Mouse (Mus musculus) heart, embryonic 11.5 days (tissue): ENCODE data around the gene Brd3os. TPM values are rescaled to one million over a fixed set of nuclear protein-coding genes. Genes with fewer than 3 reads are reported as not detected.
A peak's percentile ranks its signal among the peaks of the same experiment; 100 is the strongest.

Experiments
- ATAC-seq: fragments of 200-750 bp; cut with Nextera tagmentation; replicated peaks from 2 replicates; pipeline ENCODE4 v1.8.0; 2017; ENCODE audit warnings: moderate library complexity; ENCODE audit not compliant: insufficient number of reproducible peaks, low FRiP score, low TSS enrichment
- H3K27ac ChIP-seq: fragments of 300-500 bp; sonication (generic); 2 replicates; pipeline ENCODE4 v1.5.1; 2014; ENCODE audit warnings: mild to moderate bottlenecking, low read depth, low read length
- H3K27me3 ChIP-seq: fragments of 300-500 bp; sonication (generic); 2 replicates; pipeline ENCODE4 v1.6.1; 2014; ENCODE audit warnings: mild to moderate bottlenecking, low read length, mixed read lengths; ENCODE audit not compliant: control insufficient read depth, insufficient read depth
- H3K36me3 ChIP-seq: fragments of 300-500 bp; sonication (generic); 2 replicates; pipeline ENCODE4 v1.6.1; 2014; ENCODE audit warnings: mild to moderate bottlenecking, low read length, moderate library complexity, mixed read lengths; ENCODE audit not compliant: control insufficient read depth, insufficient read depth
- H3K4me1 ChIP-seq: fragments of 300-500 bp; sonication (generic); 2 replicates; pipeline ENCODE4 v1.6.1; 2014; ENCODE audit warnings: low read length; ENCODE audit not compliant: control insufficient read depth, insufficient read depth
- H3K4me2 ChIP-seq: fragments of 300-500 bp; sonication (generic); 2 replicates; pipeline ENCODE4 v1.6.1; 2014; ENCODE audit warnings: mild to moderate bottlenecking, moderate library complexity
- H3K4me3 ChIP-seq: fragments of 300-500 bp; sonication (generic); 2 replicates; pipeline ENCODE4 v1.5.1; 2014; ENCODE audit warnings: low read depth, low read length
- H3K9ac ChIP-seq: fragments of 300-500 bp; sonication (generic); 2 replicates; pipeline ENCODE4 v1.6.1; 2014; ENCODE audit warnings: mild to moderate bottlenecking, low read depth, low read length, moderate library complexity
- H3K9me3 ChIP-seq: fragments of 300-500 bp; sonication (generic); replicated peaks from 2 replicates; pipeline ENCODE4 v1.6.1; 2016; ENCODE audit warnings: low read length; ENCODE audit not compliant: control insufficient read depth
- WGBS: fragments of 180-500 bp; shearing (Covaris S2); extraction: QIAGEN DNeasy Blood & Tissue Kit; methylation state at CpG from one replicate; pipeline ENCODE4 v1.1.7; 2014; ENCODE audit not compliant: insufficient replicate concordance; 5-methylcytosine and 5-hydroxymethylcytosine counted together
- polyA plus RNA-seq: library from polyadenylated mRNA; unstranded; fragments of >200 nt; fragmentation: Nextera tagmentation; extraction: Ambion mirVana; gene quantifications from 2 replicates; pipeline ENCODE4 v1.2.1, GENCODE M21; 2014

Brd3os gene
- polyA plus RNA-seq, 1 experiment from 2014 or later = 3.1 TPM

DNA sequence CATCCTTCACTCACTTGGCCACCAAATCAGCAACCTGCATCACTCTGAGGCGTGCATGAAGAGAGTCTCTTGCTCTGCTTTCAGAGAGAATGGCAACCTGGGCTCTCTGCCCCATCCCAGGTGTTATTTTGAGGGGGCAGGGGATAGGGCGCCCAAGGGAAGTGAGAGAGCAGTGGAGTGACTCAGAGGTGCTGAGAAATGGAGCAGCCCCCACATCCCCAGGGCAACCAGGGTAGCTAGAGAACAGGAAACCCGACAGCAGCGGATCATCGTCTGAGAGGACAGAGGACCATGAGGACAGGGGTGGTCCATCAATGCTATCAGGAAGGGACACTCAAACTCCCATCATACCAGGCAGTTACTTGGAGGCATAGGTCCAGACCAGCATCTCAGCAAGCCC, 35.2 kb upstream of the Brd3os start:
- H3K4me2 ChIP-seq = no peak overlapping the region
- no peak overlapping the region for H3K9ac ChIP-seq
- no peak overlapping the region for H3K4me3 ChIP-seq
- no peaks in the 10 kb centered on the region for H3K9me3 ChIP-seq
- no peak overlapping the region for H3K27ac ChIP-seq
- ATAC-seq = no peak
- H3K4me1 ChIP-seq = peaks cover 35% of the 10 kb centered on the region
- no peaks in the 10 kb centered on the region for H3K27me3 ChIP-seq
- H3K36me3 ChIP-seq = no peaks in the 10 kb centered on the region
- 69% methylated on average over 5 of the region's 5 CpGs for WGBS

DNA sequence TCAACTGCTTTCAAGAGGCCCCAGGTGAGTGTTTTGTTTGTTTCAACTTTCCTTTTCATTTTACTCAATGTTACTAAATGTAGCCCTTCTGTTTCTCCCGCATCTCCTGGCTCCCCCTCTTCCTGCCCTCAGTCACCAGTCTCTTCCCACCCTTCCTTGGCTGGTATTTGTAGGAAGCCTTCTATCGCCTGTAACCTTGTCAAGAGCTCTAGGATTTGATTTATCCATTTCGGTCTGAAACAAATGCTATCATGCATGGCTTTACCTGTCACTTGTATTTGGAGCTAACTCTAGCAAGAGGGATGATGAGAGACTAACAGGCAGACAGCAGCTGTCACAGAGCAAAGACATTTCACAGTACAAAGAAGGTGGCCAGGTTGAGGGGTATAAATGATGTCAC, 33.9 kb upstream of the Brd3os start:
- Histone ChIP-seq H3K9me3 (no peaks in the 10 kb centered on the region), H3K27ac (no peak overlapping the region), H3K4me2 (no peak overlapping the region), H3K9ac (no peak overlapping the region), H3K27me3 (no peaks in the 10 kb centered on the region), H3K36me3 (no peaks in the 10 kb centered on the region), H3K4me3 (no peak overlapping the region), H3K4me1 (peaks cover 43% of the 10 kb centered on the region)
- ATAC-seq = no peak
- 69% methylated on average over 3 of the region's 3 CpGs for WGBS

DNA sequence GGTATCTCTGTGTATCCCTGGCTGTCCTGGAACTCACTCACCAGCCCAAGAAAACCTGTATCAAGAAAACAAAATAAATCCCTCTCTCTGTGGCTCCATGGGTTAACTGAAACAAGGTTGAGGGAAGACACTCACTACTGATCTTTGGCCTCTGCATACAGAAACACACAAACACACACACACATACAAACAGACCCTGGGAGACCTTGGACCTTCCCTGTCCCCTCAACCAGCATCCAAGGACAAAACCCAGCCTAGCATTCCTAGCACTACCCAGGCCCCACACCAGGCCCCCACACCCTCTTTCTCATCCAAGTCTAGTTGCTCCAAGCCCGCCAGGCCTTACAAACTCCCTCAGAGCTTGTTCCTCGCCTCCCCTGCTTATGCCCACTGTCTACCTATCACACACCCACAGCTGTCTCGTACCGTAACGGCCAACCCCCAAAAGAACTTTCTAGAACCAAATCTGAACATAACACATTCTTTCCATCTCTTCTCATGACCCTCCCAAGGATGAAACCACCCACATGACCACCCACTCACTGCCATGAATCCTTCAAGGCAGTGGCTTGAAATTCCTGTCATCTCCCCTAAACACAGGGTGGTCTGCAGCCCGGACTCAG, 31.5 kb upstream of the Brd3os start:
- Histone ChIP-seq H3K4me2 (no peak overlapping the region), H3K27ac (no peak overlapping the region), H3K9ac (no peak overlapping the region), H3K9me3 (no peaks in the 10 kb centered on the region), H3K36me3 (no peaks in the 10 kb centered on the region), H3K4me1 (peaks cover 52% of the 10 kb centered on the region), H3K27me3 (no peaks in the 10 kb centered on the region), H3K4me3 (no peak overlapping the region)
- 80% methylated on average over 6 of the region's 6 CpGs for WGBS
- ATAC-seq = no peak

DNA sequence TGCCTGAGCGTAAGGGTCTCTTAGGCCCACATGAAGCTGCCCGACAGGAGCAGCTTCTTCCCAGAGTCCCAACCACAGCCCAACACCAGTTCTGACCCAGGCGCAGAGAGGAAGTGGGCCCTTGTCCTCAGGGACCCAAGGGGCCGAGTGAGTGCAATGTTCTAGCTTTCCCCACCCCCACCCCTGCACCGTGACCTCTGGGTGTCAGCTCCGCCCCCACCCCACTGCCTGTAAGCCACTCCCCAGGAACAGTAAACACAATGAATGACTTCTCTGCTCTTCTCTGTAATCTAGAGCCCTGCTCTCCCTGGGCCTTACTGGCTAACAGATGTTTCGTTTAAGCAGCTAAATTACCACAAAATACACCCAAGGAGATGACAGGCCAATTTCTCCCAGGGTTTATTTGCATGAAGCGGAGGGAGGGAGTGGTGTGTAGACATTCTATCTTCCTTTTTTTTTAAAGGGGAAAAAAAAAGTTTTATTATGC, 30.4 kb upstream of the Brd3os start:
- H3K9ac ChIP-seq = no peak overlapping the region
- no peaks in the 10 kb centered on the region for H3K36me3 ChIP-seq
- H3K9me3 ChIP-seq = no peaks in the 10 kb centered on the region
- H3K4me3 ChIP-seq = no peak overlapping the region
- no peaks in the 10 kb centered on the region for H3K27me3 ChIP-seq
- H3K4me1 ChIP-seq = peaks cover 57% of the 10 kb centered on the region
- H3K27ac ChIP-seq = peak overlapping the region; percentile 38; the same call in 1 of the 2 replicates
- no peak for ATAC-seq
- peak overlapping the region; percentile 19; the same call in 1 of the 2 replicates for H3K4me2 ChIP-seq
- WGBS = 16% methylated on average over 8 of the region's 8 CpGs

DNA sequence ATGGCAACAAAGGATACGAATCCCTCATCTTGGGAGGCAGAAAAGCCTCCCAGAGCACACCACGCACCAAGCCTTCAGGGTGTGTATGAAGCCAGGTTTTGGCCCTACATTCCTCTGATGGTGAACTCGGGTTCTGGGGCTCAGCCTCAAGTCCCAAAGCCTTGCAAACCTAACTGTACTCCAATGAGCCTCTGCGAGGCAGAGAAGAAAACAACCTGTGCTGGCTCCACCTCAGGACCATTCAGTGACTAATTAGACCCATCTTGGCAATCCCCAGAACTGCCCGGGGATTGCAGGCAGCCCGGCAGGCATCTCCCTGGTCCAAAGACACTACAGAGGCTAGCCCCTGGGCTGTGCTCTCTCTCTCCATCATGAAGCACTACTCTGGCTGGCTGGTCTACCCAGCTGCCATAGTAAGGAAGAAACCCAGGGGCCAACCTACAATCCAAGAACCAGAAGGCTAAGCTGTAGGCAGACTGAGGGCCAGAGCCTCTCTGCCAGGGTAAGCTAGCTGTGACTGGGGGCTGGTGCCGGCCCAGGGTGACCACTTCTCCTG, 29.8 kb upstream of the Brd3os start:
- Histone ChIP-seq H3K4me1 (peaks cover 60% of the 10 kb centered on the region), H3K9ac (no peak overlapping the region), H3K4me2 (peak overlapping the region; percentile 15; the same call in 1 of the 2 replicates), H3K27ac (no peak overlapping the region), H3K36me3 (no peaks in the 10 kb centered on the region), H3K27me3 (no peaks in the 10 kb centered on the region), H3K4me3 (no peak overlapping the region), H3K9me3 (no peaks in the 10 kb centered on the region)
- ATAC-seq = no peak
- WGBS = 38% methylated on average over 7 of the region's 7 CpGs

DNA sequence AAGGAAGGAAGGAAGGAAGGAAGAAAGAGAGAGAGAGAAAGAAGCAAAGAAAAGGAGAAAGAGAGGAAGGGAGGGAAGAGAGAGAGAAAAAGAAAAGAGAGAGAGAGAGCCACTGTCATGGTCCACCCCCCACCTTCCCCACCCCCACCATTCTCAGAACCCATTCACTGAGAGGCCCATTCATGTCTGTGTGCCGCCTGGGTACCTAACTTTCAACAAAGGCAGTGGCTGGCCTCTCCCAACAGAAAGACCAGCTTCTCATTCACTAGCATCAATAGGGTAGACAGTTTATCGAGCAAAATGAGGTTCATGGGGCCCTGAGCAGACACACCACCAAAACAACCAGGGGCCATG, 28.6 kb upstream of the Brd3os start:
- 59% methylated on average over 2 of the region's 2 CpGs for WGBS
- H3K9ac ChIP-seq = no peak overlapping the region
- H3K27ac ChIP-seq = no peak overlapping the region
- H3K4me1 ChIP-seq = peaks cover 69% of the 10 kb centered on the region
- no peak for ATAC-seq
- H3K27me3 ChIP-seq = no peaks in the 10 kb centered on the region
- no peaks in the 10 kb centered on the region for H3K36me3 ChIP-seq
- no peak overlapping the region for H3K4me3 ChIP-seq
- H3K9me3 ChIP-seq = no peaks in the 10 kb centered on the region
- H3K4me2 ChIP-seq = no peak overlapping the region

DNA sequence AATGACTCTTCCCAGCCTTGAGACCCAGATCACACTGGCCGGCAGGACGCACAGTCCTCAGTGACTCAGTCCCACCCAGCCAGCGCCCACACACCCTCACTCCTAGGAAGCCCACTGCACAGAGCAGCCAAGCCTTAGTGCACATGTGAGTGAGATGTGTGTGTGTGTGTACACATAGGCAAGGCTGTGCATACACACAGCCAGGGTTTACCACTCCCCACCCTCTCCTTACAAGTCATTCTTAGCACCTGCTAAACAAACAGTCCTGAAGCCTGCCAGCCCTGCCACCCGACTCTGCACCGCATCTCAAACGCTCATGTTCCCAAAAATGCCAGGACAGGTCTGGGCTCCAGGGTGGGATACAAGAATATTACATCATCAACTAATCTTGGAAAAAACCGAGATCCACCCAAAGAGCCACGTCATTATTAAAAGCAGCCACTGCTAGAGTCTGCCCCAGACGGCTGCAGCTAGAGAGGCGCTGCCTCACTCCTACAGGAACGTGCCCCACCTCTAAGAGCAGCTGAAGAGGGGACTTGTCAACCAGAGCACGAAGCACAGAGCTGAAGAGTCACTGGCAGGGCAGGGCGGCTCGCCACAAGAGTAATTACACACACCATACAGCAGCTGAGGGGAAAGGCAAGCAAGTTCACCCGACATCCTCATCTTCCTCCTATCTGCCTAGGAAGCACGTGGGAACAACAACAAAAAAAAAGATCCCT, 28.0 kb upstream of the Brd3os start:
- peak overlapping the region; percentile 43 for H3K9ac ChIP-seq
- H3K4me1 ChIP-seq = peaks cover 75% of the 10 kb centered on the region
- no peak overlapping the region for H3K4me3 ChIP-seq

DNA sequence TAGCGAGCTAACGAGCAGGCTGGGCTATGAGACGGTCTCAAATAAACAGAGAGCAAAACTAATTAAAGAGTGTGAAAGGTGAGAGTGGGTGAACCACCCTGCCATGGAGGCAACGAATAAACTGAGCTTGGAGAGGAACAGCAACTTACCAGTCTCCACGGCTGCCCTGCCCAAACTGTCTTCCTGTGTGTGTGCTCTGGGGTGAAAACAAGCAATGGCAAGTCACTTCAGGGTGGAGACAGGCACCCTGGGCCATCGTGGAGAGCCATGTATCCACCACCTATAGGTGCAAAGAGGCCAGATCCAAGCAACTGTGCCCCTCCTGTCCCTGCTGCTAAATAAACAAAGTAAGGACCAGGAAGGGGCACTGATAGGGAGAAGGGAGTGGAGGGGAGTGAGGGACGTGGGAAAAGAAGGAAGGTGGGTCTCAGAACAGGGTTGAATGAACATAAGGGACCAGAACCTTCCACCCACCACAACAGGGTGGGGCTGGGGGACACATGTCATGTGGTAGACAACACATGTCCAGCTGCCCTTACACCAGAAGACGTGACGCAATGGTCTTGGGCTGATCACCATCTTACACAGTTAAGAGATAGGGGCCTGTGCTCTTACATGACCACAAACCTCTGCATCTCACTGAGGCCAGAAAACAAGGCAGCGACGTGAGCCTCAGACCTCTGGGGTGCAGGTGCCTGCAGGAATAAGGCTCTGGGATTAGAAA, 26.9 kb upstream of the Brd3os start:
- Histone ChIP-seq H3K4me2 (no peak overlapping the region), H3K4me3 (no peak overlapping the region), H3K9ac (no peak overlapping the region), H3K9me3 (no peaks in the 10 kb centered on the region), H3K27ac (no peak overlapping the region), H3K27me3 (no peaks in the 10 kb centered on the region), H3K36me3 (no peaks in the 10 kb centered on the region), H3K4me1 (peaks cover 84% of the 10 kb centered on the region)
- ATAC-seq = no peak
- 61% methylated on average over 11 of the region's 11 CpGs for WGBS

More for the DNA sequence above, 28.0 kb upstream of the Brd3os start:
- no peaks in the 10 kb centered on the region for H3K36me3 ChIP-seq
- no peak overlapping the region for H3K27ac ChIP-seq
- H3K27me3 ChIP-seq = no peaks in the 10 kb centered on the region
- 27% methylated on average over 16 of the region's 16 CpGs for WGBS
- H3K9me3 ChIP-seq = no peaks in the 10 kb centered on the region
- H3K4me2 ChIP-seq = peak overlapping the region; percentile 39
- no peak for ATAC-seq
